Mouse (Mus musculus) cerebellum, adult 11-12 months (tissue): Measurements from ENCODE around the gene Gm29423.
"Not testable (repeated sequence)": the region's sequence is repeated elsewhere in the genome, so short reads cannot be mapped to it uniquely, and the experiment has no call there.

Source experiments
- DNase-seq: peaks from one replicate; pipeline ENCODE4 v3.0.0; 2022

The Gm29423 gene

GRCm38 (mm10) chrY:70303187-70303586 is at the start of gene Gm29423, which contains the start of gene Gm29644:
TSS of gene Gm29423 (minus strand) at chrY:70303287.
TSS of gene Gm29644 (minus strand) at chrY:70303343.
- not testable (repeated sequence) for DNase-seq

DNA sequence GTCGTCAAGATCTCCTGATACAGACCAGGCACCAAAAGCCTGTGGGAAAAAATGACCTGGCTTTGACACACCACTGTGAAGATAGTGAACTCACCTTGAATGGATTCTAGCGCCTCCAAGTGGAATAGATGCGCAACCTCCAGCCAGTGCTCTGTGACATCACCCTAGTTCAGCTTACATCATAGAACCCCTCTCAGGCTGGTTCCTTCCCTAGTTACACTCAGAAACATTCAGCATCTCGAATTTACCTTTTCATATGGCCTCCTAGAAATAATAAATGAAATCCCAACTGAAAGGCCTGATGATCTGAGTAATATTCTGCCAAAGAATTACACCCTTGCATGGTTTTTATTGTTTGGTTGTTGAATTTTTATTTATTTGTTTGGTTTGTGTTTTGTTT is 29.5 kb downstream of the Gm29423 start, which contains the start of gene Gm21118:
Gm21118 (minus strand) TSS at position 101 of the 400 bp plus-strand sequence.
- DNase-seq, result not testable (repeated sequence)
